Mouse (Mus musculus) common myeloid progenitor, adult 5-6 weeks (primary cell): ENCODE data around the gene Slc27a5. TPM values are rescaled to one million over a fixed set of nuclear protein-coding genes. Genes with fewer than 3 reads are reported as not detected.

Source experiments
- ATAC-seq: replicated peaks from 2 replicates; pipeline ENCODE4 v1.8.0; 2016; ENCODE audit warnings: low read depth, mild to moderate bottlenecking, moderate TSS enrichment, inconsistent platforms; ENCODE audit not compliant: poor library complexity, severe bottlenecking
- total RNA-seq: library from RNA; stranded (forward); fragments of 200-1000, 187-1606 nt; gene quantifications from 2 replicates; pipeline ENCODE4 v1.2.3, GENCODE M21; 2017

Slc27a5 gene
- total RNA-seq, 1 experiment from 2014 or later = not detected

DNA sequence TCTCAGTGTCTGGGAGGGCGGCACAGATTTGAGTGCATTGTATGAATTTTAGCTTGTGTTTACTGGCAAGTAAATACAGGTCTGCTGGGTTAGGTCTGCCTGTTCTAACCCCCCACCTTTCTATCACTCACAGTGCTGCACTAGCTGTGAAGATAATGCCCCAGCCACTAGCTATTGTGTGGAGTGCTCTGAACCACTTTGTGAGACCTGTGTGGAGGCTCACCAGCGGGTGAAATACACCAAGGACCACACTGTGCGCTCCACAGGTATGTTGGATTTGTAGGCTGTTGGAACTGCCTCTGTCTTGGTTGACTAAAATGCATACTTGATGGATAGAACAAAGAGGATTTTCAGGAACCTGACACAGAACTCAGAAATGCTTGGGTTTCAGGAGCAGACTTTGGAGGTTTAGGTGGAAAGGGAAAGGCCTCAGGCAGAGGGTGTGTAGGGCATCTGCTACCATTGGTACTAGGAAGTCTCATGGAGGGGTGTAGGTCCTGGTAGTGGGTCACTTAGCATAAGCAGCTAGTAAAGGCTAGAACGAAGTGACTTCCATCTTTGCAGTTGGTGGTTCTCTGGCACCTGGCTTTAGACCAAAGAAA is 27.6 kb upstream of the Slc27a5 start:
- no peak for ATAC-seq

DNA sequence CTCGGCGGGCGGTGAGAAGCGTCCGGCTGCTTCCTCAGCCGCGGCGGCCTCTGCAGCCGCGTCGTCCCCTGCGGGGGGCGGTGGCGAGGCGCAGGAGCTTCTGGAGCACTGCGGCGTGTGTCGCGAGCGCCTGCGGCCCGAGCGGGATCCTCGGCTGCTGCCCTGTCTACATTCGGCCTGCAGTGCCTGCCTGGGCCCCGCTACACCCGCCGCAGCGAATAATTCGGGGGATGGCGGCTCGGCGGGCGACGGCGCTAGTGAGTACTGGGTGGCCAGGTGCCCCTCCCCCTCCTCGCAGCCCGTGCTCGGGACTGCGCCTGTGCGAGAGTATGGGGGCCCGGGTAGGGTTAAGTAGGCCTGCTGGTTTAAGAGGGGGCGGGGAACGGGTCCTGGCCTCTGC is 26.8 kb upstream of the Slc27a5 start:
- no peak; the same call in 1 of the 2 replicates for ATAC-seq

DNA sequence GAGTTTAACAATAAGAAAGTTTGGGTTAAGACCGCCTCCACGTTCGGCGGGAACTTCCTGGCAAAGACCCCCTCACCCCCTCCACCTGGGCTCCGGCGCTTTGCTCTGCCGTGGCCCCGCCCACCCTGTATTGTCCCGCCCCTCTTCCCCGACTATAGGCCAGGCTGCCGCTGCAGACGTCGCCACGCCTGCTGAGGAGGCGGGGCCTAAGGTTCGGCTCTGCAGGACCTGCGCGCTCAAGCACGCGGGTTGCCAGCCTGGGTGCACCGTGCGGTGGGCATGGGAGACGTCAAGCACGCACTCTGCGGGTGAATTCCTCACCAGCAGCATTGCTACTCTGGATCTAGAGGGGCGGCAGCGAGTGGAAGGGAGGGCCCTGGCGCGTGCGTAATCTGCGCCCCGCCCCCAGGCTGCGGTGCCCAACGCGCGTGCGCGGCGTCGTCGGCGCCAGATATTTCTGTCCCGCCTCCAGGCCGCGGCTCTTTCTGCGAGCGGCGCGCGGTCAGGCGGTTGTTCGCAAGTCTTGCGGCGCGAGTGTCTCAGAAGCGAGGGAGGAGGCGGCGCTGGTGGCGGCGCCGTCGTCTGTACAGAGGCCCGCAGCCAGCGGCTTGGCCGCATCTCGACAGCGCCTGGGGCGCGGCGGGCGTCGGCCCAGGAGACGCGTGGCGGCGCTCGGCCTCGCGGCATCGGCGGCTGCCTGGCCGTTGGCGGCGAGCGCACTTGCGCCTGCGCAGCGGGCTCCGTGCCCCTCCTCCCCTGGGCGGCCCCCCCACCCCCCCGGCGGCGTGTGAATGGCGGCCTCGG is 26.1 kb upstream of the Slc27a5 start:
- ATAC-seq = peak; percentile 67

DNA sequence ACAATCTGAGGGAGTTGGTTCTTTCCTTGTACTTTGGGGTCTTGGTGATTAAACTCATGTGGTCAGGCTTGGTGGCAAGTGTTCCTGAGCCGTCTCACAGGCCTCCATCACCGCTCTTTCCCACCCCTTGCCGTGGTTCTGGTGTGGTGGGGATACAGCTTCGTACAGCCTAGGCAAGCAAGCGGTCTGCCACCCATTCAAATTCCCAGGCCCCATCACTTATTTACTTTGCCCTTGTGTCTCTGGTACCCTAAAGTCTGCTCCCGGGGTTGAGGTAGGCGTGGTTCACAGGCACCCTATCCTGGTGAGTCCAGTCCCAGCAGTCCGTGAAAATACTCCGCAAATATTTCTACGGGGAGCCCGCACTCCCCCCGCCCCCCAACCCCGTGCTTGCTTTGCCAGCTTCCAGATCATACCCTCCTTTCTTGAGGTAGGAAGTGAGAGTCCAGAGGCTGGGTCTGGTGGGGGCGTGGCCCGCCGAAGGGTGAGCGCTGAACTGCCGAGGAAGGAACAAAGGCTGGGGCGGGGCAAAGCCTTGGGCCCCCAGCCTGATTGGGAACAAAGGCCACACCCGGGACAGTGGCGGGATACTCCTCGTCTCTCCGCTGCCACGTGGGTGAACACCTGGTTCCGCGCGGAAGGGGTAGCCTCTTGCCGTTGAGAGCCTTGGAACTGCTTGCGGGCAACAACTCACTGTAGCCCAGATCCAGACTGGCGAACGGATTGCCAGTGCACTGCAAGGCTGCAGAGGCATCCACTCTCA is 25.0 kb upstream of the Slc27a5 start:
- ATAC-seq = peak; percentile 71

DNA sequence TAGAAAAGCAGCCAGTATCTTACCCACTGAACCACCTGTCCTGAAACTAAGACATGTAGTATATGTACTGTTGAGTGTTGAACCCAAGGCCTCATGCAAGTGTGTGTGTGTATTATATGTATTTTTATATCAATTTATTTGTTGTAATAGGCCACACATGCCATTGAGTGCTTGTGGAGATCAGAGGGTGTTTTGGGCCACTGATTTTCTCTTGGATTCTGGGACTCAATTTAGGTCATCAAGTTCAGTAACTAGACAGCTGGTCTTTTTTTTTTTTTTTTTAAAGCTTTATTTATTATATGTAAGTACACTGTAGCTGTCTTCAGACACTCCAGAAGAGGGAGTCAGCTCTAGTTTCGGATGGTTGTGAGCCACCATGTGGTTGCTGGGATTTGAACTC is 17.2 kb upstream of the Slc27a5 start:
- no peak for ATAC-seq

DNA sequence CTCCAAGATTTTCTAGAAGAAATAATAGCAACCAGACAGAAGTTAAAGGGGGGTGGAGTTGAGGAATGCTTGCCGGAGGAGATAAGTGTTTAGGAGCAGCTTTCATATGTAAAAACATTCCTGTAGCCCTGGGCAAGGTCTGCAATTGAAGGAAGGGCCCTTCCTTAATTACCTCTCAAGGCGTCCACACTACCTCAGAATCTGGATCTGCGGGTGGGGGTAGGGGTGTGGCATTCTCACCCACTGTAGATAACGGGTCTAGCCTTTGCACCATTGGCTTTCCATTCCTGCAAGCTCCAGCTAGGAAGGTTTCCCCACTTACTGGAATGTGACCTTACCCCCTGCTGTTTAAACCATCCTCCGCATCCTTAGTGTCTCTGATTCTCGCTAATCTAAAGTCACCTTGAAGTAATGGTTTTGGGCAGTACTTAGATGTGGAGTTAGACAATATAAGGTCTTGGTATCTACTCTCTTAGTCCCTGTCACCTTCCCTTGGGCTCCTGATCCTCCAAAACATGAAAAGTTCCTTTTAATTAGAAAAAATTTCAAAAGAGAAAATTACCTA is 16.4 kb upstream of the Slc27a5 start:
- no peak for ATAC-seq

DNA sequence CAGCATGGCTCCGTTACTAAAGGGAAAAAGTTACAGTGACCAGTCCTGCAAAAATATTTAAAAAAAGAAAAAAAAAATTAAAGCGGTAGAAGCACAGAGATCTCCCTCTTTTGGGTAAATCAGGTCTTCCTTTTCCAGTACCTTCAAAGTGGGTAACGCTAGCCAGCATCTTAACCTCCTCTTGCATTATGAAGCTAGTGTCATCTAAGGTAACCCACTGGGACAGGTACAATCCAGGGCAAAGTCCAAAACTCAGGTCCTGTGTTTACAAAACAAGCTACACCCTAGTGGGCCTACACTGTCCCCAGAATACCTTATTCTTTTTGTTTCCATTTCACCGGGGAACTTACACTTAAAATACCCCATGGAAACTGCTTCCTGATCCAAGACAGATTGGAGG is 15.7 kb upstream of the Slc27a5 start:
- ATAC-seq = no peak

DNA sequence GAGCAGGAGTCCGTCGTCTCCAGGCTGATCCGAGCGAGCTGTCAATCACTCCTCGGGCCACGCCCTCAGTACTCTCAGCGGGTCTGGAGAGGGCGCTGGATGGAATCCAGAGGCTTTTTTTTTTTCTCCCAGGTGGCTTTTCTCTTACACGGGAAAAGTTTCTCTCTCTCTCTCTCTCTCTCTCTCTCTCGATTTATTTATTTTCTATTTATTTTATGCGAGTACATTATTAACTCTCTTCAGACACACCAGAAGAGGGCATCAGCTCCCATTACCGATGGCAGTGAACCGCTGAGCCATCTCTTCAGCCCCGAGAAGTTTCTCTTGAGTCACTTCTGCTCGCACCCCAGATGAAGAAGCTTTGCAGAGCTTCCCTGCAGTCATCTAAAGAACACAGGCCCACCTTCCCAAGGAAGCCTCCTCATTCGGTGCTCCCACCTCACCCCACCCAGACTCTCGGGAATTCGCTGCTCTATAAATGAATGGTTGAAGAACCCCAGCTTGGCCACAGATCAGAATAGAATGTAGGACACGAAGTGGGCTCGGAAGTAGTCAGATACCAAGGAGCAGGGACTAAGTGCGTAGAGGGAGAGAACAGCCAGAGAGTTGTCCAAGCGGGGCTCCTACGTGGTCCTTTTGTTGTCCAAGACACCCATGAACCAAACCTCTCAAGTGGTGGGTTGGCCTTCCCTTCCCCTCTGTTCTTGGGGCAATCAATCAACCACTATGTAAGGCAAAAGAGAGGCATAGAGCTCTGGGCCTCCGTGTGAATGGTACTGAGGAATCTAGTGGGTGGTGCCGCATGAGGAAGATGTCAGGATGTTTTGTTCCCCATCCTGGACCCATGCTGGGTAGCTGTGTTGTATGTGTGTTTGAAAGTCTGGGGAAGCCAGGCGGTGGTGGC is 12.3 kb upstream of the Slc27a5 start, which contains the start of gene Zbtb45:
Gene Zbtb45, minus strand, starts transcription at position 30 of the 904 bp plus-strand sequence.
- ATAC-seq = no peak

DNA sequence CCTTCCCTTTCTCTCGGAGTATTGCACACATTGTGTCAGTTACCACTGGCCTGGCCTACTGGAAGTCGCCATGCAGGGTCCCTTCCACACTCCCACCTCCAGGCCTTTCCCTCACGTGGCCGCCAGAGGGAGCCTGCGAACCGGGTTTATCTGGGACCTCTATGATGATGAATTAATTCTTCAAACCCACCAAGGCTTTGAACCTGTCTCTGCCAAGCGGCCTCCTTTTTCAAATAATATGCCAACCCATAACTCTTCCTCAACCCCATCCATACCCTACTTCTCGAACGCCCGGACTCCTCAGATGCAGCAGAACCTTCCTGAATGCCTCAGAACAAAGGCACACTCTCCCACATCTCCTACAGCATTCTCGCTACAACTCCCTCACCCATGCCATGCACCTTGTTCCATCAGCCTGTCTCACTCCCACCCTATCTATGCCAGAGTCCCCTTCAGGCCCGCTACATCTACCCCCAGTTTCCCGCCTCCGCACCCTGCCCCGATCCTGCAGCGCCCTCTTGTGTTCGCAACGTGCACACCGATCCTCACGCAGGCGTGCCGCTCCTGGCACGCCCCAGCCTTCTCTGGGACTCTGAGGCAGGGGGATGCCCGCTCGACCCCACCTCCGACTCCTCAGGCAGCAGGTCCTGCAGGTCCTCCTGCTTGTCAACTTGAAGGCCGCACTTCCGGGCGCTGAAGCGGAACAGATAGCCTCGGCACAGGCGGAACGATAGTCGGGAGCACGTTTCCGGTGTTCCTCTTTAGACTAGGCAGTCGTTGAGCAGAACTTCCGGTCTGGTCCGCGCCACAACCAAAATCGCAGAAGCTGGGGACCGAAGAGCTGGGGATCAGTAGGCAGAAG is 11.4 kb upstream of the Slc27a5 start:
- ATAC-seq = peak; percentile 90

DNA sequence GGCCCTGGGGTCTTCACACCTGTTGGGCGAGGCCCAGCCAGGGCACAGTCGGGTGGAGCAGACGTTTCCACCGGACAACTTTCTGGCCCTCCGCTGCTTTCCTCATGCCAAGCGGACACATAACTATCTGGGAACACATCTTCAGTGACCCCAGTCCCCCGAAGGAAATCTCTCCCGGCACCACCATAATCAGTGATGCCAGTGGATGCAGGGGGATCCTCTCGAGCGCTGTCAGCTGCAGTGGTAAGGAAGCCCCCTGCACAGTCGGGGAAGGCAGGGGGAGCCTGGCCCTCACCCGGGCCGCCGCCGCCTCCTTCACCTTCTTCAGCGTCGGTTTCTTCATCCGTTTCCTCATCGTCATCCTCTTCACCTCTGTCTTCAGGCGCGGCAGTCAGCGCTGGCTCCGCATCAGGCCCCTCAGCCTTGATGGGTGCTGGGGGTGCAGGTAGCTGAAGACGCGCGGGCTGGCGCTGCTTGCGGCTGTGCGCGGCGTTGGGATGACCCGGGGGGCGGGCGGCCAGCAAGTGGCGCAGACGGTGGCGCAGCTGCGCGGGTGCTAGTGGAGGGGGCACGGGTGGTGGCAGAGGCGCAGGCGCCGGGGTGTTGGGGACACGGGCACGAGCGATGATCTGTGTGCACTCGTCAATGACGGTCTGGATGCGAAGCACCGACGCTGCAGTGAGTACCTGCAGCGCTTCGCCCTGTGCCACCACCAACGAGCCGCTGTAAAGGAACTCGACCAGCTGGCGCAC is 9.5 kb upstream of the Slc27a5 start:
- no peak for ATAC-seq

DNA sequence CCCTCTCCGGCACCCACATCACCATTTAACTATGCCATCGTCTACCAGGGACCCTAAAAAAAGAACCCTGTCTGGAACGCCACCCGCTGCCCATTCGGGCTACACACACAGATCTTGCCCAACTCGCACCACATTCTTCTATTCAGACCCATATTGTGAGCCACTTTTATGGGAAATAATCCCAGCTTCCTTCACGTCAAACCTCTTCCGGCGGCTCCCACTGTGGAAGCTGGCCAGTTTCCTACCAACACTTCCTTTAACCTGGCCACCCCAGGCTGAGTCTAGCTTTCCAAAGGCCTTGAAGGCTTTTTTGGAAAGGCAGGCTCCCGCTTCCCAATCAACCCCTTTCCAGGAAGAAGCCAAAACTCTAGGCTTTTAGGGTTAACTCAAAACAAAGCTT is 8.5 kb upstream of the Slc27a5 start:
- no peak for ATAC-seq

DNA sequence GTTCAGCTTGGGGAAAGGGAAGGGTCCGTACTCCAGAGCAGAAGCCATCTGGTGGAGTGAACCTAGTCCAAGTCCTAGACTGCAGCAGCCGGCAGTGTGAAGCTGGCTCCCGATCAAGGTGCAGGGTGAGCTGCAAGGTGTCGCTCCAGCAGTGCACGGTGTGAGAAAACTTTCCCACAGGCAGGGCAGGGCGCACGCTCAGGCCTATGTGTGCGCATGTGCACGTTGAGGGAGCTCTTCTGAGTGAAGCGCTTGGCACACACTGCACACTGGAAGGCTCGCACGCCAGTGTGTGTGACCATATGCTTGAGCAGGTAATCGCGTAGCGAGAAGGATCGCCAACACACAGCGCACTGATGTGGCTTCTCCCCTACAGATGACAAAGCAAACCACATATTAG is 8.0 kb upstream of the Slc27a5 start:
- ATAC-seq = no peak

DNA sequence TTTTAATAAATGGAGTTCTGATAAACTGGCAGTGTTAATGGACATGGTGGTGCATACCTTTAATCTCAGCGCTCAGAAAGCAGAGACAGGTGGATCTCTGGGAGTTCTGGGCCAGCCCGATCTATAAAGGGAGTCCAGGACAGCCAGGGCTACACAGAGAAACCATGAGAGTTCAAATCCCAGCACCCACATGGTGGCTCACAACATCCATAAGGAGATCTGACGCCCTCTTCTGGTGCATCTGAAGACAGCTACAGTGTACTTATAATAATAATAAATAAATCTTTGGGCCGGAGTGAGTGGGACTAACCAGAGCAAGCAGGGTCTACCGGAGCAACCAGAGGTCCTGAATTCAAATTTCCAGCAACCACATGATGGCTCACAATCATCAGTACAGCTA is 5.4 kb upstream of the Slc27a5 start:
- ATAC-seq = no peak

DNA sequence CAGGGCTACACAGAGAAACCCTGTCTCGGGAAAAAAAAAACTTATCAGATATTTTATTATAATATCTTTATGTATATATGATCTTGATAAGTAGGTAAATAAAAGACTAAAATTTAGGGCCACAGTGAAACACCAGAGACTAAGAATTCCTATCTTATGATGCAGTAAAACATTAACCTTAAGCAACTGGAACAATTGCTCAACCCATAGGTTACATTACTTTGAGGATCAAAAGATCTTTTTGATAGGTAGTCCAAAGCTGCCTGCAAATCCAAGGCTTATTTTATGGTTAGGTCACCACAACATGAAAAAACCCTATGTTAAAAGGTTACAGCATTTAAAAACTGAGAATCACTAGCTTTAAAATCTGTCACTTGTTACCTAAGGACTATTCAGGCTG is 3.6 kb upstream of the Slc27a5 start:
- ATAC-seq = no peak

DNA sequence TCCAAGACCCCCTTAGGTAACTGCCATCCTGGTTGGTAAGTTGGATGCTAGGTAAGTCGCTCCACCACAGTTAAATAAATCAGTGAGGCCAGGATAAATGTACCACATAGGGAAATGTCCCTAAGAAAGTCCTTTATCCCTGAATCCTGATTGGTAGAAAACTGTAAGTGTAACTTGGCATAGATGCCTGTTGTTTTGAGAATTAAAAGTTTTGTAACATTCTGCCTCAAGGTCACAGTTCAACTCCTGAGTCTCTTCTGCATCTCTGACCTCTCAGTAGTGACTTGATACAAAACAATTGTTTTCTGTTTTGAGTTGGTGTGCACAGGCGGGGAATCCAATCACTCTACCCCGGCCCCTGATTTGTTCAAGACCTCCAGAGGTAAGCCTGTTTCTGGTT is 859 bp upstream of the Slc27a5 start, which contains the start of gene Trim28:
Gene Trim28, plus strand, starts transcription at position 264 of the 400 bp plus-strand sequence.
- ATAC-seq = no peak

DNA sequence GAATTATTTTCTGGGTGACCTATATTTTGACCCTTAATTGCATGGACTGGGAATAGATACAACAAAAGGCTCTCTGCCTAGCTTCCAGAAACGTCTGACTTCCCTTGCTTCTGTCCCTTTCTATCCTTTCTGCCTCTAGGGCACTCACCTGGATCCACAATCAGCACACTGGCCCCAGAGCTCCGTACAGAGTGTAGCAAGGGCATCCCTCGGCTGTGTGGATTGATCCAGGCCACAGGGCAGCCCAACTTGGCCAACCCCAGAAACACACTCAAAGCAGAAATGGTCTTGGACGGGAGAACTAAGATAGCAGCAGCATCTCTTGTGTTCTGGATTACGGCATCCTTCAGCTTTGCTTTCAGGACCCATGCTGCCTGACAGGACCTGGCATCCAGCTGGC is 762 bp downstream of the Slc27a5 start:
- ATAC-seq = no peak

DNA sequence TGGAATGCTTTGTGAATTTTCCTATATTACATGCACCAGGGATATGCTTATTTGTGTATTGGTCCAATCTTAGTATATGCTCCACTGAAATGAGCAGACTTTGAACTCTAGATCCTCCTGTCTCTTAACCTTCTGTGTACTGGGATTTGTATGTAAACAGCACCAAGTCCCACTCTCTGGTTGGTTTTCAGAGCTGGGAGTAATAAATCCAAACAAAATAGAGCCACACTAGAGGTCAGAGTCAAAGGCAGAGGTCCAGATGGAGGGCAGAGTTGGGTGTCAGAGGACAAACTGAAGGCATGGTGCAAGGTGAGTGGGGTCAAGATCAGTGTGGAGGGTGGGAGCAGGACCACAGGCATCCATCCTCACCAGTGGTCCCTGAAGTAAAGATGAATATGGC is 2.1 kb downstream of the Slc27a5 start:
- ATAC-seq = no peak

DNA sequence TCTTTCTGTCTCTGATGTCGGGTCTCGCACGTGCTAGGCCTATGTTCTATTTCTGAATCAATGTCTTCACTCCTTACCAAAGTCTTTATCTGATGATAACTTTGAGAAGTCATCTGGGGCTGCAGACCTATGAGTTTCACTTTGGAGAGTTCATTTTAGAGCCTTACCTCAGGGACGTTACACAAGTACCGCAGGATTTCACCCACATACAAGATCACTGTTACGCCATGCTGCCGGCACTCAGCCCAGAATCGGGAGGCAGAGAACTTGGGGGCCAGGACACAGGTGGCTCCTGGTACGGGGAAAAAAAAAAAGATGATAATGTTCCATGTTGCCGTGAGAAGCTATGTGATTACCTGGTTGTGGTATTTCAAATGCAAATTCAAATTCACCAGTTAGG is 4.8 kb downstream of the Slc27a5 start:
- ATAC-seq = no peak
